Mouse (Mus musculus): ENCODE measurements at regions not wholly inside any gene's neighbourhood (a gene's known extent, or its start where the extent isn't known, plus 50 kb on each side); places are given as distances from the start of the nearest gene placed in this dataset.

GRCm38 (mm10) chr4:124376504-124376903 lies 234.1 kb downstream of the 3100002H09Rik start:
- Histone ChIP-seq H3K4me2 (ENCODE audit: insufficient read depth, low read depth, poor library complexity, severe bottlenecking) (no peak overlapping the region), H3K4me1 (ENCODE audit: control insufficient read depth in 1 of 2, insufficient read depth in 2 of 2) (no peaks in the 10 kb centered on the region), H3K9me3 (replicated peaks; ENCODE audit: low read length) (no peaks in the 10 kb centered on the region), H3K27me3 (replicated peaks) (peaks cover 53% of the 10 kb centered on the region), H3K79me2 (replicated peaks; ENCODE audit: control insufficient read depth, extremely low read depth, insufficient read depth, poor library complexity, severe bottlenecking) (no peaks in the 10 kb centered on the region), H3K9ac (ENCODE audit: insufficient read depth, low read depth) (no peak overlapping the region), H3K27ac (ENCODE audit: insufficient read depth, low read depth) (no peak overlapping the region), H3K36me3 (replicated peaks in 1 of 2; ENCODE audit: control insufficient read depth in 1 of 2, insufficient read depth in 1 of 2, low read length in 1 of 2) (no peaks in the 10 kb centered on the region), H3K4me3 (replicated peaks in 1 of 3; ENCODE audit: low read depth in 2 of 3, low read length in 2 of 3, poor library complexity in 1 of 3) (no peak overlapping the region)
- dilution Hi-C loops (cut with MboI; ENCODE audit: extremely low pct_ligation_motif_present, extremely low pct_unique_long_range_greater_than_20kb, low sequenced_read_pairs): no loop called here
- in situ Hi-C loops (cut with MboI; ENCODE audit: low pct_ligation_motif_present, low pct_unique_long_range_greater_than_20kb, low sequenced_read_pairs): no loop called here
- TF ChIP-seq TCF12 (IDR thresholded peaks at IDR 0.05; ENCODE audit: low read depth, low read length): no peak
- TF ChIP-seq JUND (conservative IDR thresholded peaks at IDR 0.05; ENCODE audit: low read depth, low read length): no peak
- TF ChIP-seq GABPA (IDR thresholded peaks at IDR 0.05; ENCODE audit: insufficient replicate concordance, low read depth, low read length): no peak
- no peak for TF ChIP-seq RAD21 (IDR thresholded peaks at IDR 0.05; ENCODE audit: low read depth, low read length)
- no peak for TF ChIP-seq PAX5 (IDR thresholded peaks at IDR 0.05; ENCODE audit: low read length)
- no peak for TF ChIP-seq ZMIZ1 (IDR thresholded peaks at IDR 0.05; ENCODE audit: low read depth, low read length)
- TF ChIP-seq ZC3H11A (IDR thresholded peaks at IDR 0.05; ENCODE audit: low read depth, low read length): no peak
- TF ChIP-seq MAX (IDR thresholded peaks at IDR 0.05; ENCODE audit: low read length): no peak
- no peak for TF ChIP-seq EP300 (IDR thresholded peaks at IDR 0.05; ENCODE audit: low read length)
- TF ChIP-seq POLR2A (IDR thresholded peaks at IDR 0.05; ENCODE audit: low read depth, low read length): no peak
- TF ChIP-seq KAT2A (IDR thresholded peaks at IDR 0.05; ENCODE audit: insufficient replicate concordance, low read length): no peak
- TF ChIP-seq CHD2 (IDR thresholded peaks at IDR 0.05; ENCODE audit: low read length): no peak
- TF ChIP-seq RCOR1 (conservative IDR thresholded peaks at IDR 0.05; ENCODE audit: low read depth, low read length): no peak
- TF ChIP-seq MXI1 (IDR thresholded peaks at IDR 0.05; ENCODE audit: low read depth, low read length): no peak
- TF ChIP-seq ETS1 (conservative IDR thresholded peaks at IDR 0.05; ENCODE audit: low read depth, low read length): no peak
- no peak for DNase-seq (ENCODE audit: extremely low read depth)

GRCm38 (mm10) chr4:124375581-124375980 lies 235.0 kb downstream of the 3100002H09Rik start:
- Histone ChIP-seq H3K36me3 (replicated peaks in 1 of 2; ENCODE audit: control insufficient read depth in 1 of 2, insufficient read depth in 1 of 2, low read length in 1 of 2) (no peaks in the 10 kb centered on the region), H3K79me2 (replicated peaks; ENCODE audit: control insufficient read depth, extremely low read depth, insufficient read depth, poor library complexity, severe bottlenecking) (no peaks in the 10 kb centered on the region), H3K4me3 (replicated peaks in 1 of 3; ENCODE audit: low read depth in 2 of 3, low read length in 2 of 3, poor library complexity in 1 of 3) (no peak overlapping the region), H3K4me1 (ENCODE audit: control insufficient read depth in 1 of 2, insufficient read depth in 2 of 2) (no peaks in the 10 kb centered on the region), H3K27me3 (replicated peaks) (peaks cover 58% of the 10 kb centered on the region), H3K4me2 (ENCODE audit: insufficient read depth, low read depth, poor library complexity, severe bottlenecking) (no peak overlapping the region), H3K27ac (ENCODE audit: insufficient read depth, low read depth) (no peak overlapping the region), H3K9me3 (replicated peaks; ENCODE audit: low read length) (no peaks in the 10 kb centered on the region), H3K9ac (ENCODE audit: insufficient read depth, low read depth) (no peak overlapping the region)
- in situ Hi-C loops (cut with MboI; ENCODE audit: low pct_ligation_motif_present, low pct_unique_long_range_greater_than_20kb, low sequenced_read_pairs) (no loop called here), dilution Hi-C loops (cut with MboI; ENCODE audit: extremely low pct_ligation_motif_present, extremely low pct_unique_long_range_greater_than_20kb, low sequenced_read_pairs) (no loop called here)
- no peak for DNase-seq (ENCODE audit: extremely low read depth)
- no peak for TF ChIP-seq NRF1 (IDR thresholded peaks at IDR 0.05; ENCODE audit: low read depth, low read length)
- TF ChIP-seq CHD1 (IDR thresholded peaks at IDR 0.05; ENCODE audit: low read depth, low read length): no peak

All from CH12.LX (cell line).